Mouse (Mus musculus) monocyte, adult 5-6 weeks (primary cell): ENCODE data around the gene Tfpt. TPM values are rescaled to one million over a fixed set of nuclear protein-coding genes. Genes with fewer than 3 reads are reported as not detected.

Source experiments
- ATAC-seq: fragments of 153-309, 156-312 bp; replicated peaks from 2 replicates; pipeline ENCODE4 v1.8.0; 2017; ENCODE audit warnings: mild to moderate bottlenecking; ENCODE audit not compliant: low TSS enrichment, insufficient number of reproducible peaks, severe bottlenecking, poor library complexity, low FRiP score
- total RNA-seq: library from RNA; stranded (forward); fragments of 200-1000, 200-491, 200-594 nt; gene quantifications from 3 replicates; pipeline ENCODE4 v1.2.3, GENCODE M21; 2017

The Tfpt gene
- total RNA-seq: 20.6 to 34.9 TPM (median 28.7 TPM) in 3 replicates

DNA sequence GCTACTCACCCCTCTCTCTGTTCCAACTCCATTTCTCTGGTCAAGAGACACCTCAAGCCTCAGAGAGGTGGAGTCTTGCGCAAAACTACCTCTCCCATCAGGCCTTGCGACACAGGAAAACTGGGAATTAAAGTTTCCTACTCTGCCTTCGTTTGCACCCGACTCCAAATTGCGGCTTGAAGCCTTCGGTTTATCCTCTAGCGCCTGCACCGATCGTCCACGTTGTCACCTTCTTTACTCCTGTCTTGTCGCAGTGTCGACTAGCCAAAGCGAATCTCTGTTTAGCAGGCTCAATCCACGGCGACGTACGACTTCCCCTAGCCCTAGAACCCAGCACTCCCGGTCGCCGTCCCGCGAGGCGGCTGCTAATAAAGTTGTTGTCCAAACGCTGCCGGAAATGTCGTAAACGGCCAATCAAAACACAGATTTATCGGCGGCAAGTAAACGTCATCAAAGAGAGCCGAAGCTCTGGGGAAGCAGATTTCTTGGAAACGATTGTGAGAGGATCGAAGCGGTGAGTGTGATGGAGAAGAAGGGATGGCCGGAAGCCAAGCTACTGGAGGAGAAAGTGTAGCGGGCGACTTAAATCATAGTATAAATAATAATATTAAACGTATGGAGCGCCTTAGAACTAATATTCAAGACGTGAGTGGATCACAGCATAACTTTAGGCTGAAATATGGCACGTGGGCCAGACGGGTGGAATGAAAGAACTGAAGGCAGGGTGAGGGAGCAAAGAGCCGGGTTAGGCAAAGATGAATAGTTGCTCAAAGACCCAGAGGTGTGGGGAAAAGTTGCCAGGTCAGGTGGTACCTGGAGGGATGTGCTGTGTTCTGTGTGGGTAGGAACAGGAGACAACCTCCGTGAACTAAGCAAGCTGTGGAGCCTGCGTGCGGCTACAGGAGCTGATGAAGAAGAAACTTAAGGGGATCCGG lies at the start of gene Tfpt, which contains the start of gene Prpf31:
Tfpt (minus strand) TSS at position 387 of the 935 bp plus-strand sequence.
Prpf31 (plus strand) TSS at position 443 of the 935 bp plus-strand sequence.
- ATAC-seq: peak; percentile 85

DNA sequence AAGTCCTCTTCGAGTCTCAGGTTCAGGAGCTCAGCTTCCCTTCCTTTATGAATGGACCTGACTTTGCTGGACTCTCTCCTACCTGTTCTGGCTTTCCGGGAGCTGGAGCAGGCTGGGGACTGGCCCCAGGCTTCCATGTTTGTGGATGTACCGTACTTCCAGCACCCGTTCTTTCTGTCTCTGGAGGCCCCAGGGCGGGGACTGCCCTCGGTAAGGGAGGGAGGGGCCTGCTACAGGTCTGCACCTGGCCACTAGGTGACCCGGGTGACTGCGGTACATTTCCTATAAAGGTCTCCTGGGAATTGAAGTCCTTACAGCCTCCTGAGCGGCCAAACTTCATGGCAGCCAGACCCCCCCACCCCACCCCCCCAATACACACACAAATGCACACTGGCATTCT lies 47.6 kb upstream of the Tfpt start, which contains the start of gene Tmc4:
Tmc4 (minus strand) TSS at position 212 of the 400 bp plus-strand sequence.
- no peak for ATAC-seq

DNA sequence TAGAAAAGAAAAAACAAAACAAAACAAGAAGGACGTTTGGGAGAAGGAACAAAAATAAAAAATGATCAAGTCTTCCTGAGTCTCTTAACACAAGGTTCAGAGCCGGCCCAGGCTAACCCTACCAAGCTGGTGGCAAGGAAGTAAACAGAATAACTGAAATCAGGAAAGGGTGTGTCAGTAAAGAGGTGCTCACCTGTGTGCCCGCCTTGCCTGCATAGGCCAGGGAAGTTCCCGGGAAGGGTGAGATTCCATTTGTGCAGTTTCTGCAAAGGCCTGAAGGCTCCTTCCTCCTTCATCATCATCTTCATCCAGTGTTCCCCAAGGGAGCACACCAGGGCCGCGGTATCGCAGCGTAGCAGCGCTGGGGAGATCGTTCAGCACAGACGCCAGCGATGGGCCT lies 46.6 kb upstream of the Tfpt start:
- no peak for ATAC-seq

DNA sequence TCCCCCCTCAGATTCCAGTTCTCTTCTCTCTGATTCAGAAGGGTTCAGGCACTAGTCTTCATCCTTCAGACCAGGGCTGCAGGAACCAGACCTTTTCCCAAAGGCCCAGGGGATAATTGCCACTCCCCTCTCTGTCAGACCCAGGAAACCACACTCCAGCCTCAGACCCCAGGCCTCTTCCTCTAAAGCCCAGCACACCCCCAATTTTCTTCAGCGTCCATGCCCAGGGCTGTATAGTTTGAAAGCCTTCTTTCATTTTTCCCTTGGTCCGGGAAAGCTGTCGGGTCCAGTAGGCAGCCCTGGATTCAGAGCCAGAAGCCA lies 45.5 kb upstream of the Tfpt start:
- ATAC-seq: no peak

DNA sequence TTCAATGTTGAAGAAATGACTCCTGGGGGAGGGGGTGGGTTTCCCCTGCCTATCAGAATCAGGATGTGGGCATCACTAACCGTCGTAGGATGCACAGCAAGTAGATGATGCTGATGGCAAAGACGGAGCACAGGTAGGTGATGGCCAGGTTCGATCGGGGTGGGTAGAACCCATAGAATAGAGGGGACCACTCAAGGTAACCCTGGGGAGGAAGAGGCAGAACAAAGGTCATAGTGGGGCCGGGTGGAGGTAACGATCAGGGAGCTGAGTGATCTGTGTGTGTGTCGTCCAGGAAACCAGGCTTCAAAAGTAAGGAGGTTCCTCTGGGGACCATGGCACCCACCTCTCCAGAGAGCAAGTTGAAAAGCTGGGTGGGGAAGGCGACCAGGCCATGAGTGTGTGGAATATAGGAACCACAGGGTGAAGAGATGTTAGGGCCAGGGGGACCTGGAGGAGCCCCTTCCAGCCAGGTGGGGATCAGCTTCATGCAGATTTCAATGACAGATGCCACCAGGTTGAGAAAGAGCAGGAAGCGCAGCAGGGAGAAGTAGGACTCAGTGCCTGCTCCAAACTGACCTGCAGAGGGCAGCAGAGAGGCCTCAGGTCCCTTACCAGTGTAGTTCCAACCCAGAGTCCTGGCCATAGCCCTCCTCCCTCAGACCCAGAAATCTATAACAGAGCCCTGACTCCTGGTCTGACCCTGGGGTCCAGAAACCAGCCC lies 44.9 kb upstream of the Tfpt start:
- peak; percentile 88 for ATAC-seq

DNA sequence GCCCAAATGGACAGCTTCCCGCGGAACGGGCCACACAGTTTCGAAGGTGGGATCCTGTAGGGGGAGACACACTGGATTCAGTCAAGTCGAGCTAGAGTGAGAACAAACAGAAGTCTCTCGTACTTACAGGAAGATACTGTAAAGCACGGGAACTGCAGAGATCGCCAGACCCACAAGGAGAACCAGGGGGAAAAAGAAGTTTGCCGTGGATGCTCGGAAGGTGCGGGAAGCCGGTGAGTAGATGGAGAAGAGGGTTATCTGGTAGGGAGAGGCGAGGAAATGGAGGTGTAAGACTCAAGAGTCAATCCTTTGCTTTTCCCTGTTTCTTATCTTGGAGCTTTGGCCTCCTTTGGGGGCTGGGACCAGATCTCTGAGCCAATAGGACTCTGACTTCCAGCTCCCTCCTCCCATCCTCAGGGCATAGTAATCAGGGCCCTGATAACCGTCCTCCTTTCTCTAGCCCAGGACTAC lies 37.2 kb upstream of the Tfpt start:
- no peak for ATAC-seq

DNA sequence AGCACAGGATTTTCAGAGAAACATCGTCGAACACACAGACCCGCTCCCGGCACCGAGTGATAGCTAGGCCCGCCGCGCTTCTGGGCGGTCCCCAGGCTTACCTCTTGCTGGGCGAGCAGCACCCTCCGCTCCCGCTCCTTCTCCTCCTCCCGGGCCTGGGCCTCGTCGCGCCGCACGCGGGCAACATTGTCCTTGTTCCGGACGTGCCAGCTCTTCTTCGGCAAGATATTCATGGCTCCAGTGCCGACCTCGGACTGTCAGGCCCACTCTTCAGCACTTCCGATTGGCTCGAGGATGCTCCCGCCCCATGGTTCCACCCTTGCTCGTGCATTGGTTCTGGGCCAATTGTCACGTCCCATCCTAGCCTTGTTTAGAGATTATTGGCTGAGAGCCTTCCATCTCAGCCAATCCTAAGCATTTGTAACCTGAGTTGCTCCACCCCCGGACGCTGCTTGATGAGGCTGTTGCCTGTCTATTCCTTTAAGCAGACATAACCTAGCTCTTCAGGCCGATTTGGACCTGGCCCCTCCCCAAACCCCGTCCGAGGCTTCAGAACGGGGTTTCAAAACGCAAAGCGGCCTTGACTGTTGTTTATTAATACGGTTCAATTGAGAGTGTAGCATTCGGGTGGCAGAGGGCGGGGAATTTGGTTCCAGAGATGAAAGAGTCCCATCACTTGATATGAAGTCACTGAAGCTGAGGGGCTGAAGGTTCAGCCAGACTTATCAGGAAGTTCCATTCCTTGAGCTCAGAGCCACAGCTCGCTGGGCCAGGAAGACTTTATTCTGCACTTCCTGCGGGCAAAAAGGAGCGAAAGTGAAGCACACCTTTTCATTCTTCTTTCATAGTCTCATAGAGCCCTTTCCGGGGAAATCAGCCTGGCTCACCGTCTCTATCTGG lies 35.7 kb upstream of the Tfpt start, which contains the start of gene Leng1:
Leng1 (minus strand) TSS at position 626 of the 900 bp plus-strand sequence.
- ATAC-seq: peak; percentile 99

DNA sequence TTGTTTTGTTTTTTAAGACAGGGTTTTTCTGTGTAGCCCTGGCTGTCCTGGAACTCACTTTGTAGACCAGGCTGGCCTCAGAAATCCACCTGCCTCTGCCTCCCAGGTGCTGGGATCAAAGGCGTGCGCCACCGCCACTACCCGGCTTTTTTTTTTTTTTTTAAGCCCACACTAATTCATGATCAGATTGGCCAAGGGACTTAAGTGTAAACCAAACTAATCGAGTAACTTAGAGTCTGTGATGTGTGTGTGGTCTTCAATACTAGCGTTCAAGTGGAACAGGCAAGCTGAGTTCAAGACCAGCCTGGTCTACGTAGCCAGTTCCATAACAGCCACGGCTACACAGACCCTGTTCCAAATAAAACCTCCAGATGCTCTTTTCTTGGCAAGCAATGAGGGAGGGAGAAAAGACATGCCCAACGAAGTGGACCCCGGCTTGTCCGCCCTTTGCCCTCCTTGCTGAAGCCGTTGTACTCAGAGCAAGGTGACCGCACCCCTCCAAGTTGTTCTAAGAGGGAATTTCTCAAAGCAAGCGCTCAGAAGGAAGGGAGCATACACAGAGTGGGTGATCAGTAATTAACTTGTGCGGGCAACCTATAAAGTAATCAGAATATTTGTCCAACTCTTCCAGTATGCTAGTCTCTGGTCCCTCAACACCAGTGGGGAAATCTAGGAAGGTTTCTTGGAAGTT lies 34.9 kb upstream of the Tfpt start:
- ATAC-seq: no peak

DNA sequence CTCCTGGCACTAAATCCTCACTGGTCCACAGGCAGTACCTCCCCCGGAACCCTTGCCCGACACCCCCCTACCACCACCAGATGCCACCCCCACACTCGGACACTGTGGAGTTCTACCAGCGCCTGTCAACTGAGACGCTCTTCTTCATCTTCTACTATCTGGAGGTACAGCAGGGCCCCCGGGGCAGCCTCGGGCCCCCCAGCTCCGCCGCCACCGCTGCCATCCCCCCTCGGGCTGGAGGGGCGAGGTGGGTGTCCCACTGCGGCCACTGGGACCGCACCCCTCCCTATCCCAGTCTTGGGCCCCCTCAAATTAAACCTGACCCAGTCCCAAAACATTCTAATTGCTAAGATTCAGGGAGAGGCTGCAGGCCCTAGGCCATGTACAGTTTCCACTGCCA lies 28.8 kb upstream of the Tfpt start:
- no peak for ATAC-seq

DNA sequence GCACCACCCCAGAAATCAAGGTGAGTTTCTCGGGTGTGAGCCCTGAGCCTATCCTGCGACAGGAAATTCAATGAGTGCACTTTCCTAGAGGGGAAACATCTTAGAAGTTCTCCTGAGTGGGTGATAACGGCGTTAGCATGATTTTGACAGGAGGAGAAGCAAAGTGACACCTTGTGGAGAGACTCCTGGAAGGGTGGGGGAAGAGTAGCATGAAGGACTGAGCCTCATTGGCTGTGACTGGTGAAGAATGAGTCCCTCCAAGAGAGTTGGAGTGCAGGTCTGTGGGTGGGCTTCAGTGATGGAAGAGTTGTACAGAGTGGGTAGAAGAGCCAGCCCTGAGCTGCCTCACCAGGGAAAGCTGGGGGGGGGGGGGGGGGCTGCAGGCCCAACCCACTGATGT lies 27.2 kb upstream of the Tfpt start:
- ATAC-seq: no peak

DNA sequence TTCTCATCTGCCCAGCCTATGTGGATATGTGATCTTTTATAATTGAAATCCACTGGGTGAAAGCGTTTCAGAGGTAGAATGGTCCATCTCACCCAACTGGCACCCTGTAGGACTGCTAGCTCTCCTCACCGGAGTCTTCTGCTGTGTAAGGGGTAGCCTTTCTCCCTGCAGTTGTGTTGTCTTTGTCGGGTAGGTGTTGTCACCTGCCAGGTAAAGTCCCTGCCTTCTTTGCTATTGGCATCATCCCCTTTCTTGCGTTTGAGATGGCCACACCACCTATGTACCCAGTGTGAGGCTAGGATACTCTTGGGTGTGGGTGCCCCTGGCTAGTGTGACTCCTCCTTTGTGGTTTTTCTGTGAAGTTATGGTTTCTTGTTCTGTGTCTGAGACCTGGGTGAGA lies 16.9 kb upstream of the Tfpt start:
- no peak for ATAC-seq

DNA sequence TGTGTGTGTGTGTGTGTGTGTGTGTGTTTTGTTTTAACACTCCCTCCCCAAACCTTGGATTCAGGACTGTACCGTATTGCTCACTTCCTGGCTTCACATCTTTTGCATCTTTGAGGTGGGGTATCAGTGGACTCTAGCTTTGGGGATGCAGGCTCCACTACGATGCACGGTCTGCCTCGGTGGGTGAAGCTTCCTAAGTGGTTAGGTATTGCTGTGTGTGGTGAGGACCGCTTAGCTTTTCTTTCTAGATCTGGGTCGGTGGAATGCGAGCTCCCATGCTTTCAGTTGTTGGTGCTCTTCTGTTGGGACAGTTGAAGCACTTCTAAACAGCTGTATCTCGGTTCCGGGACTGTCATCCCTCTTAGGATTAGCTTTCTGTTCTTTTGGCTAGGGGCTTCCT lies 16.5 kb upstream of the Tfpt start:
- ATAC-seq: no peak

DNA sequence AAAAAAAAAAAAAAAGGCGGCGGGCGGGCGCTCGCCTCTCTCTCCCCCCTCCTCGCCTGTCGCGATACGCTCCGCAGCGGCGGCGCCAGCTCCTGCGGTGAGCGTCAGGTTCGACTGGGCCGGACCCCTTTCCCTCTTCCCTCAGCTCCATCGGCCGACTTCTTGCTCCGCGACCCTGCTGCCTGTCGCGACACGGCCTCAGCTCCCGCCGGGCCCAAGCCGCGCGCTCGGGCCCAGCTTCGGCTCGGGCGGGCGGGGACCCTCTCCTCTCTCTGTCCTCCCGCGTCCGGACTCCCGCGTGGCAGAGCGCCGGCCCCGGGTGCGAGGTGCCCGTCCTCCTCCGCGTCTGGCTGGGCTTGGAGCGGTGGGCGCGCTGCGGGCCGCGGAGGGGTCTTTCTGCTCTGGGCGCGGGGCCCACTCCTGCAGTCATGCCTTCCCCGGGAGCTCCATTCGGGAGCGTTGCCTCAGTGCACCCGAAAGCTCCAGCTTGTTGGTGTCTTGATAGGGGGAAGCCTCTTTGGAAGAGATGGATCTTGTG lies 15.8 kb upstream of the Tfpt start:
- no peak for ATAC-seq

DNA sequence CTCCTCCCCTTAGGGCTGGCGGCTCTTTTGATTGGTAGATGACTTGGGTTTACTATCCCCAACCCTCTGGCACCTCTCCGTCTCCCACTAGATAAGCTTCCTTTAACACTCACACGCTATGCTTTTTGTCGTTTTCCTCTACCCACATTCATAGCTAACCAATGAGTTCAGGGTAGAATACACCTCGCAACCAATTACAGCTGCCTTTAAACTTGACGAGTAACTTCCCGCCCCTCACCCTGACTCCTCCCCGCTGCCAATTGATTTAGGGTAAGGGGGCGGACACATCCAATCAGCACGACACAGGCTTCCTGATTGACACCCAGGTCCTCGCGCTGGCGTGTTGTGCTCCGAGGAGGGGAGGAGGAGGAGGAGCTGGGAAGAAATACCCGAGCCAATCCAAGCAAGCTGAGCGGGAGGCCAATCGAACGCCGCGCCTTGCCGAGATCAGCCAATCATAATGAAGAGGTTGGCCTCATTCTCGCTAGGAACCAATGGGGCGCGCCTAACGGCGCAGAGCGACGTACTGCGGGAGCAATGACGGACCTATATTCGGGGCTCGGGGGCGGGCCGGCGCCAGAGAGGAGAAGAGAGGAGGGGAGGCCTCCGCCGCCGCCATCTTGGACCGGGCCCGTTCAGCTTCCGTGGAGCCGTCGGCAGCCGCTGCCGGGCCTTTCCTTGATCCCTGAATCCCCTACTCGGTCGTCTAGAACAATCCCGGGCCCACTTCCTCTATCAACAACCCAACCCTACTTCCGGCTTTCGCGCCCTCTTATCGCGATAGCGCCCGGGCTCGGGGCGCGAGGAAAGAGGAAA lies 15.2 kb upstream of the Tfpt start, which contains the start of gene Cnot3:
Cnot3 (plus strand) TSS at position 597 of the 816 bp plus-strand sequence.
- peak; percentile 92 for ATAC-seq

DNA sequence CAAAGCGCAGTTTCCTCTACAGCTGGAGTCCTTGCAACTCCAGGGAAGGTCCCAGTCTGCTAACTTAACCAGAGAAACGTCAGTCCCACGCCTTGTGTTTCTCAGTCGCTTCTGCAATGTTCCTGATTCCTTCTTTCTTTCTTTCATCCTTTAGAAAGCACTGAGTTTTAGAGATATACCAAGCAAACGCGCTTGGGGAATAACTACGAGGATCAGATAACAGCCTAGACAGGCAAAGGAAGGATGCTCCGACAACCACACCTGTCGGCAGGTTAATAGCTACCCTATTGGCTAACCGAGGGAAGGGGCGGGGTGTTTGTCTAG lies 14.6 kb upstream of the Tfpt start:
- no peak for ATAC-seq

DNA sequence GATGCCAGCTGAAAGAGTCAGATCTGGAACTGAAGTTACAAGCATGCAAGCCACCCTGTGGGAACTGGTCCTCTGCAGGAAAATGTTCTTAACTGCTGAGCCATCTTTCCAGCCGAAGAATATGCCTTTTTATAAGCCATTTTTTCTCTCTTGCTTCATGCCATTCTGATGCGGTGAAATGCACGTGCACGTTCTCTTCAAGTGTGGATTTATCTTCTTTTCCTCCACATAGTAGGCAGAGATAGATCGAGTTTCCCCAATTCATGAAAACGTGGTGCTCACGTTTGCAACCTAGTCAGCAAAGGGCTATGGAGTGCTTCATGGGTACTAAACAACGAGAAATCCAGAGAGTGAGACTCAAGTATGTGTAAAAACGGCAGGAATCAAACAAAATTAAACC lies 14.1 kb upstream of the Tfpt start:
- ATAC-seq: no peak

DNA sequence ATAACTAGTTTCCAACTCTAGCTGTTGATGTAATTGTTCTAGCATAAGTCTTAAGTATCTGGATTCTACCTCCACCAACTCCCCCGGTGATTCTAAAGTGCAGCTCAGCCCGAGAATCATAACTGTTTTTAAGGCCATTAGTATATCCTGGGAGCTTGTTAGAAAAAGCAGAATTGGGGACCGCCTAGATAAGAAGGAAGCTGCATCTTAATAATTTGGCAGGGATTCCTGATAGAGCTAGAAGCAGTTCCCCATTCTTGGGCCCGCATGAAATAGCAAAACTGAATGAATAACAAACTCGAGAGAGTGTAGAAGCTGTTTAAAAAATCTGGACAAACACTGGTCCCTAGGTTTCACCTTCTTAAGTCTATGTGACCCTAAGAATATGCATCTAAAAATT lies 13.7 kb upstream of the Tfpt start:
- no peak for ATAC-seq
